Comparison of ENCODE assay signal across 20 mouse cellular contexts in genomic region chr16:28964048-28964447, GRCm38 (mm10). TPM values are rescaled to one million over a fixed set of nuclear protein-coding genes. Genes with fewer than 3 reads are reported as not detected.
DNase-seq lines count a peak whose midpoint lies in the region; ATAC-seq lines count a peak whose summit lies in the region.
"Had no signal": no experiment of that assay in that cellular context is flagged by ENCODE, and none has a peak within 500 bp of the region (broad histone marks: within the 10 kb centered on the region; RNA-seq: fewer than 3 reads in every experiment).

No protein-coding gene starts in this region.

- no peak overlapping the region for H3K4me2 ChIP-seq in intestine, embryonic 16.5 days (ENCODE audit: low read depth, low read length)
- H3K4me2 ChIP-seq: forebrain, embryonic 13.5 days; heart, embryonic 12.5 days; hindbrain, embryonic 14.5 days; intestine, embryonic 15.5 days had no signal

- H3K4me1 ChIP-seq in intestine, embryonic 16.5 days (ENCODE audit: control insufficient read depth, insufficient read depth, low read length), result no peaks in the 10 kb centered on the region
- H3K4me1 ChIP-seq: forebrain, embryonic 13.5 days; heart, embryonic 12.5 days; hindbrain, embryonic 10.5 days; intestine, embryonic 15.5 days had no signal

- H3K9me3 ChIP-seq in intestine, embryonic 16.5 days (ENCODE audit: control insufficient read depth, low read length), result no peaks in the 10 kb centered on the region
- H3K9me3 ChIP-seq: forebrain, embryonic 13.5 days; heart, embryonic 12.5 days; hindbrain, embryonic 10.5 days; intestine, embryonic 15.5 days had no signal

- no peaks in the 10 kb centered on the region for H3K27me3 ChIP-seq in intestine, embryonic 16.5 days (replicated peaks; ENCODE audit: control insufficient read depth, insufficient read depth, low read length)
- H3K27me3 ChIP-seq: CH12.LX; forebrain, embryonic 13.5 days; heart, embryonic 12.5 days; intestine, embryonic 15.5 days had no signal

- no peak for ATAC-seq in intestine, embryonic 16.5 days
- ATAC-seq: forebrain, embryonic 13.5 days; intestine, embryonic 15.5 days had no signal

- H3K27ac ChIP-seq in intestine, embryonic 16.5 days (ENCODE audit: low read length), result no peak overlapping the region
- H3K27ac ChIP-seq: forebrain, embryonic 13.5 days; heart, adult 2 months; hindbrain, embryonic 10.5 days; hindbrain, embryonic 14.5 days; intestine, embryonic 15.5 days had no signal

- H3K36me3 ChIP-seq in intestine, embryonic 16.5 days (ENCODE audit: control insufficient read depth, insufficient read depth, low read length), result no peaks in the 10 kb centered on the region
- H3K36me3 ChIP-seq: heart, embryonic 12.5 days; hindbrain, embryonic 10.5 days; intestine, embryonic 15.5 days had no signal

- intact Hi-C loops in gastrocnemius, postnatal 14 days (cut with DNase I; ENCODE audit: low total_unique reads), result no loop called here

- H3K9ac ChIP-seq in intestine, embryonic 16.5 days (ENCODE audit: low read depth, low read length), result no peak overlapping the region
- H3K9ac ChIP-seq: forebrain, embryonic 13.5 days; heart, embryonic 12.5 days; hindbrain, embryonic 14.5 days; intestine, embryonic 15.5 days had no signal

- 62% methylated on average over 4 of the region's 4 CpGs for WGBS in intestine, embryonic 16.5 days

- DNase-seq in right cerebral cortex, adult 2 months (ENCODE audit: low spot score in 2 of 2), result peak; percentile 10 to 16
- DNase-seq in right cerebral cortex, postnatal 4 days, result no peak
- DNase-seq in NIH3T3 (ENCODE audit: low read depth), result peak; percentile 82
- DNase-seq in fibroblast of lung, adult 2 months (ENCODE audit: low read depth), result peak; percentile 20
- no peak for DNase-seq in gastrocnemius, postnatal 14 days
- DNase-seq: adrenal gland, postnatal 10 days; B cell, adult 2 months; cerebellum, adult 11-12 months; cerebellum, adult 9-10 months; cerebellum, postnatal 25 days; gastrocnemius, postnatal 10 days; heart, adult 2 months; kidney, adult 2 months had no signal

- no peak overlapping the region for H3K4me3 ChIP-seq in intestine, embryonic 16.5 days (ENCODE audit: low read length)
- H3K4me3 ChIP-seq: forebrain, embryonic 13.5 days; heart, adult 2 months; heart, embryonic 12.5 days; hindbrain, embryonic 10.5 days; intestine, embryonic 15.5 days had no signal

RNA-seq across cellular contexts. Expression of gene Mb21d2, which starts 34.6 kb away (rescaled TPM):
- 6.6 and 7.2 TPM in 2 replicates for polyA plus RNA-seq in intestine, embryonic 16.5 days (2015; fragmentation: Nextera tagmentation; extraction: Ambion mirVana)
- 1 to 10 TPM; 6.2 to 7.1 TPM for total RNA-seq in gastrocnemius, postnatal 14 days (2021)
- total RNA-seq: CH12.LX had no signal

Comparison
In these comparisons a context has a peak if more than half of its experiments do, and no peak if none do; other contexts are left out.
1. DNase-seq: peak in right cerebral cortex, adult 2 months (2 of 2), NIH3T3 (single experiment) and fibroblast of lung, adult 2 months (single experiment); none in right cerebral cortex, postnatal 4 days (single experiment) and gastrocnemius, postnatal 14 days (single experiment).